Mouse (Mus musculus): ENCODE data around the gene Faah. TPM values are rescaled to one million over a fixed set of nuclear protein-coding genes. Genes with fewer than 3 reads are reported as not detected.

Gene Faah
- polyA plus RNA-seq, 1 experiment from 2014 or later, result 8.3 TPM

- TF ChIP-seq EP300 (optimal IDR thresholded peaks at IDR 0.05) (no peak), CTCF (IDR thresholded peaks at IDR 0.05; ENCODE audit: low read depth) (no peak)
- H3K4me3 ChIP-seq (ENCODE audit: low read depth, low read length), result no peak overlapping the region
- no peaks in the 10 kb centered on the region for H3K36me3 ChIP-seq (ENCODE audit: control insufficient read depth, insufficient read depth, low read length)
- ATAC-seq (ENCODE audit: low FRiP score, low TSS enrichment) (no peak), DNase-seq (ENCODE audit: low spot score) (no peak)
- H3K9me3 ChIP-seq (ENCODE audit: control insufficient read depth, low read length), result 0 out of 2 replicates have a peak, but pooled peaks cover 2% of the 10 kb centered on the region
- no peak overlapping the region for H3K4me2 ChIP-seq (replicated peaks; ENCODE audit: low read depth)
- H3K4me1 ChIP-seq (replicated peaks; ENCODE audit: control insufficient read depth, insufficient read depth), result no peaks in the 10 kb centered on the region
- 68% methylated on average over 2 of the region's 2 CpGs for WGBS
- no peaks in the 10 kb centered on the region for H3K27me3 ChIP-seq (ENCODE audit: control insufficient read depth, insufficient read depth, low read length)
- no peak overlapping the region for H3K27ac ChIP-seq (replicated peaks)
- H3K9ac ChIP-seq (ENCODE audit: low read length), result no peak overlapping the region
Measured at GRCm38 (mm10) chr4:115995376-115995730, 22.4 kb downstream of the Faah start.

GRCm38 (mm10) chr4:115994662-115995375 is 22.9 kb downstream of the Faah start:
- Histone ChIP-seq H3K9me3 (ENCODE audit: control insufficient read depth, low read length) (0 out of 2 replicates have a peak, but pooled peaks cover 2% of the 10 kb centered on the region), H3K4me3 (ENCODE audit: low read depth, low read length) (no peak overlapping the region), H3K27ac (replicated peaks) (no peak overlapping the region), H3K27me3 (ENCODE audit: control insufficient read depth, insufficient read depth, low read length) (no peaks in the 10 kb centered on the region), H3K36me3 (ENCODE audit: control insufficient read depth, insufficient read depth, low read length) (no peaks in the 10 kb centered on the region), H3K9ac (ENCODE audit: low read length) (no peak overlapping the region), H3K4me2 (replicated peaks; ENCODE audit: low read depth) (no peak overlapping the region), H3K4me1 (replicated peaks; ENCODE audit: control insufficient read depth, insufficient read depth) (no peaks in the 10 kb centered on the region)
- DNase-seq (ENCODE audit: low spot score) (no peak), ATAC-seq (ENCODE audit: low FRiP score, low TSS enrichment) (no peak)
- 86% methylated on average over 16 of the region's 16 CpGs for WGBS
- TF ChIP-seq CTCF (IDR thresholded peaks at IDR 0.05; ENCODE audit: low read depth) (no peak), EP300 (optimal IDR thresholded peaks at IDR 0.05) (no peak)

GRCm38 (mm10) chr4:115989382-115989781 is 28.3 kb downstream of the Faah start:
- TF ChIP-seq EP300 (optimal IDR thresholded peaks at IDR 0.05) (no peak), CTCF (IDR thresholded peaks at IDR 0.05; ENCODE audit: low read depth) (no peak)
- Histone ChIP-seq H3K27ac (replicated peaks) (no peak overlapping the region), H3K4me1 (replicated peaks; ENCODE audit: control insufficient read depth, insufficient read depth) (no peaks in the 10 kb centered on the region), H3K36me3 (ENCODE audit: control insufficient read depth, insufficient read depth, low read length) (no peaks in the 10 kb centered on the region), H3K4me2 (replicated peaks; ENCODE audit: low read depth) (no peak overlapping the region), H3K9me3 (ENCODE audit: control insufficient read depth, low read length) (0 out of 2 replicates have a peak, but pooled peaks cover 2% of the 10 kb centered on the region), H3K9ac (ENCODE audit: low read length) (no peak overlapping the region), H3K27me3 (ENCODE audit: control insufficient read depth, insufficient read depth, low read length) (no peaks in the 10 kb centered on the region), H3K4me3 (ENCODE audit: low read depth, low read length) (no peak overlapping the region)
- DNase-seq (ENCODE audit: low spot score), result no peak
- WGBS, result 75% methylated on average over 7 of the region's 7 CpGs
- ATAC-seq (ENCODE audit: low FRiP score, low TSS enrichment), result no peak

GRCm38 (mm10) chr4:115987858-115988530 is 29.7 kb downstream of the Faah start:
- H3K9me3 ChIP-seq (ENCODE audit: control insufficient read depth, low read length), result 0 out of 2 replicates have a peak, but pooled peaks cover 2% of the 10 kb centered on the region
- no peak overlapping the region for H3K4me2 ChIP-seq (replicated peaks; ENCODE audit: low read depth)
- WGBS, result 69% methylated on average over 5 of the region's 5 CpGs
- no peak overlapping the region for H3K27ac ChIP-seq (replicated peaks)
- DNase-seq (ENCODE audit: low spot score) (no peak), ATAC-seq (ENCODE audit: low FRiP score, low TSS enrichment) (no peak)
- H3K36me3 ChIP-seq (ENCODE audit: control insufficient read depth, insufficient read depth, low read length), result no peaks in the 10 kb centered on the region
- TF ChIP-seq CTCF (IDR thresholded peaks at IDR 0.05; ENCODE audit: low read depth) (no peak), EP300 (optimal IDR thresholded peaks at IDR 0.05) (no peak)
- no peak overlapping the region for H3K4me3 ChIP-seq (ENCODE audit: low read depth, low read length)
- H3K9ac ChIP-seq (ENCODE audit: low read length), result no peak overlapping the region
- H3K27me3 ChIP-seq (ENCODE audit: control insufficient read depth, insufficient read depth, low read length), result no peaks in the 10 kb centered on the region
- no peaks in the 10 kb centered on the region for H3K4me1 ChIP-seq (replicated peaks; ENCODE audit: control insufficient read depth, insufficient read depth)

- no peak overlapping the region for H3K9ac ChIP-seq (ENCODE audit: low read length)
- H3K9me3 ChIP-seq (ENCODE audit: control insufficient read depth, low read length), result 0 out of 2 replicates have a peak, but pooled peaks cover 2% of the 10 kb centered on the region
- no peaks in the 10 kb centered on the region for H3K27me3 ChIP-seq (ENCODE audit: control insufficient read depth, insufficient read depth, low read length)
- H3K27ac ChIP-seq (replicated peaks), result no peak overlapping the region
- H3K4me3 ChIP-seq (ENCODE audit: low read depth, low read length), result no peak overlapping the region
- ATAC-seq (ENCODE audit: low FRiP score, low TSS enrichment), result 0 out of 2 replicates have a peak, but pooled peaks have one; percentile 27
- H3K36me3 ChIP-seq (ENCODE audit: control insufficient read depth, insufficient read depth, low read length), result no peaks in the 10 kb centered on the region
- WGBS, result 85% methylated on average over 1 of the region's 1 CpGs
- no peaks in the 10 kb centered on the region for H3K4me1 ChIP-seq (replicated peaks; ENCODE audit: control insufficient read depth, insufficient read depth)
- H3K4me2 ChIP-seq (replicated peaks; ENCODE audit: low read depth), result no peak overlapping the region
- DNase-seq (ENCODE audit: low spot score), result no peak
- TF ChIP-seq CTCF (IDR thresholded peaks at IDR 0.05; ENCODE audit: low read depth), result no peak
Measured at GRCm38 (mm10) chr4:115987436-115987835, 30.3 kb downstream of the Faah start.

- no peak overlapping the region for H3K9ac ChIP-seq (ENCODE audit: low read length)
- H3K27me3 ChIP-seq (ENCODE audit: control insufficient read depth, insufficient read depth, low read length), result peaks cover 7% of the 10 kb centered on the region; the same call in 1 of the 2 replicates
- H3K36me3 ChIP-seq (ENCODE audit: control insufficient read depth, insufficient read depth, low read length), result no peaks in the 10 kb centered on the region
- TF ChIP-seq EP300 (optimal IDR thresholded peaks at IDR 0.05), result no peak
- TF ChIP-seq CTCF (IDR thresholded peaks at IDR 0.05; ENCODE audit: low read depth), result peak; percentile 56
- H3K9me3 ChIP-seq (ENCODE audit: control insufficient read depth, low read length), result no peaks in the 10 kb centered on the region
- DNase-seq (ENCODE audit: low spot score), result peak; percentile 46
- WGBS, result 45% methylated on average over 8 of the region's 8 CpGs
- no peak for ATAC-seq (ENCODE audit: low FRiP score, low TSS enrichment)
- H3K4me1 ChIP-seq (replicated peaks; ENCODE audit: control insufficient read depth, insufficient read depth), result no peaks in the 10 kb centered on the region
- no peak overlapping the region for H3K27ac ChIP-seq (replicated peaks)
- H3K4me3 ChIP-seq (ENCODE audit: low read depth, low read length), result no peak overlapping the region
- no peak overlapping the region for H3K4me2 ChIP-seq (replicated peaks; ENCODE audit: low read depth)
Measured at GRCm38 (mm10) chr4:115984967-115985366, 32.8 kb downstream of the Faah start.
